Mouse (Mus musculus) spleen, adult 2 months (tissue): ENCODE results near the gene Mettl2. TPM values are rescaled to one million over a fixed set of nuclear protein-coding genes. Genes with fewer than 3 reads are reported as not detected.

Experiments
- DNase-seq, 2 experiments: peaks; one replicate each; pipeline versions ENCODE4 v3.0.0 to v3.0.0-alpha.2; 2012 to 2021; ENCODE audit warnings: low spot score in 2 of 2, low read depth in 1 of 2
- H3K27ac ChIP-seq: fragments of 200-500 bp; 2 replicates; pipeline ENCODE4 v1.5.1; 2012; ENCODE audit warnings: low read length, inconsistent platforms; ENCODE audit not compliant: insufficient read depth
- H3K27me3 ChIP-seq: fragments of 200-500 bp; 2 replicates; pipeline ENCODE4 v1.6.1; 2012; ENCODE audit warnings: mild to moderate bottlenecking, moderate library complexity, low read length, inconsistent platforms; ENCODE audit not compliant: control insufficient read depth, insufficient read depth
- H3K36me3 ChIP-seq: fragments of 200-500 bp; 2 replicates; pipeline ENCODE4 v1.6.1; 2012; ENCODE audit warnings: mild to moderate bottlenecking, low read length, inconsistent platforms; ENCODE audit not compliant: control insufficient read depth, insufficient read depth
- H3K4me1 ChIP-seq: fragments of 200-500 bp; 2 replicates; pipeline ENCODE4 v1.6.1; 2011; ENCODE audit warnings: inconsistent platforms; ENCODE audit not compliant: control insufficient read depth, insufficient read depth, insufficient read length
- H3K4me3 ChIP-seq: fragments of 200-500 bp; 2 replicates; pipeline ENCODE4 v1.5.1; 2011; ENCODE audit warnings: mild to moderate bottlenecking, inconsistent platforms; ENCODE audit not compliant: insufficient read depth, insufficient read length; ENCODE audit errors: extremely low read depth
- CTCF ChIP-seq: fragments of 200-500 bp; IDR thresholded peaks from 2 replicates; pipeline ENCODE4 v1.5.1; 2011; ENCODE audit warnings: mild to moderate bottlenecking, inconsistent platforms; ENCODE audit not compliant: insufficient read depth, insufficient read length, insufficient replicate concordance; ENCODE audit errors: extremely low read depth
- POLR2A ChIP-seq: fragments of 200-500 bp; IDR thresholded peaks from 2 replicates; pipeline ENCODE4 v1.6.1; 2011; ENCODE audit warnings: low read depth, low read length, inconsistent platforms
- WGBS: fragments of 180-500 bp; shearing (Covaris S2); methylation state at CpG from one replicate; pipeline ENCODE4 v1.1.7; 2018; 5-methylcytosine and 5-hydroxymethylcytosine counted together
- polyA plus RNA-seq: library from polyadenylated mRNA; depleted of rRNA; stranded (reverse); fragments of >200 nt; gene quantifications from 2 replicates; pipeline ENCODE4 v1.2.3, GENCODE M21; 2012; rRNA removed

Gene Mettl2
- polyA plus RNA-seq, 1 experiment, result 8.5 TPM

- Histone ChIP-seq H3K27ac (peak overlapping the region; percentile 92), H3K27me3 (no peaks in the 10 kb centered on the region), H3K4me1 (peaks cover 8% of the 10 kb centered on the region), H3K36me3 (peaks cover 4% of the 10 kb centered on the region), H3K4me3 (peak overlapping the region; percentile 85)
- 2% methylated on average over 80 of the region's 89 CpGs for WGBS
- DNase-seq, result peak in 1 of 2 experiments; percentile 23
- TF ChIP-seq POLR2A (no peak), CTCF (no peak)
Measured at GRCm38 (mm10) chr11:105181689-105182460, 55.6 kb downstream of the Mettl2 start.

GRCm38 (mm10) chr11:105182461-105182855 is 56.2 kb downstream of the Mettl2 start:
- TF ChIP-seq CTCF, result no peak
- no peak for TF ChIP-seq POLR2A
- no peak for DNase-seq
- Histone ChIP-seq H3K36me3 (peaks cover 4% of the 10 kb centered on the region), H3K4me3 (peak overlapping the region; percentile 85), H3K4me1 (peaks cover 8% of the 10 kb centered on the region), H3K27me3 (no peaks in the 10 kb centered on the region), H3K27ac (peak overlapping the region; percentile 92)
- WGBS, result 5% methylated on average over 4 of the region's 4 CpGs

DNA sequence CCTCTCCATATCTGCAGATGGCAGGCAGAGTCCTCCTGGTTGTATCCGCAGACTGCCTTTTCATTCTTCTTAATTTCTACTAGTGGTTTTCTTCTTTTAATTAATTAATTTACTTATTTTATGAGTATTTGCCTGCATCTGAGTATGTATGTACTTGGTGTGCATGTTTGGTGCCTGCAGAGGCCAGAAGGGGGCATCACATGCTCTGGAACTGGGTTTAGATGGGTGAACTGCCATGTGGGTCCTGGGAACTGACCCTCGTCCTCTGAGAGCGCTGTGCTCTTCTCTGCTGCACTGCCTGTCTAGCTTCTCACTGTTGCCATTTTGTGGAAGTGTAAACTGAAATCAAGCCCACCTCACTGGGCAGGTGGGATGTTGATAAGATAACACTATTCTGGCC is 58.5 kb downstream of the Mettl2 start:
- DNase-seq, result no peak

More for the DNA sequence above, 58.5 kb downstream of the Mettl2 start:
- TF ChIP-seq POLR2A (no peak), CTCF (no peak)
- Histone ChIP-seq H3K4me1 (peaks cover 6% of the 10 kb centered on the region), H3K27me3 (no peaks in the 10 kb centered on the region), H3K27ac (no peak overlapping the region), H3K36me3 (peaks cover 4% of the 10 kb centered on the region), H3K4me3 (no peak overlapping the region)
- 95% methylated on average over 3 of the region's 3 CpGs for WGBS

Other genes starting within 250 kb of the Mettl2 start
- not detected in 2 replicates for gene Efcab3, start 62.8 kb upstream of the Mettl2 start, polyA plus RNA-seq
- gene Gm10842, start 20.5 kb downstream of the Mettl2 start, polyA plus RNA-seq, result not detected in 2 replicates
- 9.0 and 9.7 TPM in 2 replicates for gene Tlk2, start 52.4 kb downstream of the Mettl2 start, polyA plus RNA-seq
- 5.9 and 6.5 TPM in 2 replicates for gene Mrc2, start 166.2 kb downstream of the Mettl2 start, polyA plus RNA-seq